Mouse (Mus musculus) embryo, embryonic 9.5 days (tissue): ENCODE results near the gene Rassf10.

Source experiments
- DNase-seq: peaks from one replicate; pipeline ENCODE4 v3.0.0-alpha.2; 2017; ENCODE audit errors: extremely low spot score

The Rassf10 gene

GRCm38 (mm10) chr7:112957630-112958029, 3.9 kb downstream of the Rassf10 start:
- no peak for DNase-seq

GRCm38 (mm10) chr7:112966382-112966781, 12.6 kb downstream of the Rassf10 start:
- DNase-seq: no peak

- no peak for DNase-seq
Observed at GRCm38 (mm10) chr7:112966786-112967185, 13.0 kb downstream of the Rassf10 start.

- DNase-seq: peak; percentile 10
Observed at GRCm38 (mm10) chr7:112983316-112983715, 29.6 kb downstream of the Rassf10 start.

GRCm38 (mm10) chr7:112984704-112985577, 31.2 kb downstream of the Rassf10 start:
- no peak for DNase-seq

DNA sequence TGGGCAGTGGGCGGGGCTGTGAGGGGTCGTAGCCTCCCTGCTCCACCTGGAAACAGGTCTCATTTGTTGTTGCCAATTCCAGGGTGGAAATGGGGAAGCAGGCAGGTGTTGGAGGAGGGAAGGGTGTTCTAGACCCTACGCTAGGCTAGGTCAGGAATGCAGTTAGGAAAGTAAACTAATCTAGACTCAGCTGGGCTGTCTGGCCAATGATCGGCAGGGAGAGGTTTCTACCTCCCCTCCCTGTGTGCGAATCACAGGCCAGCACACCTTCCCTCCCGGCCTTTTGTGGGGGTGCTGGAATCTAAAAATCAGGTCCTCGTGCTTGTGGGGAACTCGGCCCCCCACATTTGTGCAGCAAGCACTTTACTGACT, 31.8 kb downstream of the Rassf10 start:
- no peak for DNase-seq

- DNase-seq: peak; percentile 16
Observed at GRCm38 (mm10) chr7:112992928-112993327, 39.2 kb downstream of the Rassf10 start.

DNA sequence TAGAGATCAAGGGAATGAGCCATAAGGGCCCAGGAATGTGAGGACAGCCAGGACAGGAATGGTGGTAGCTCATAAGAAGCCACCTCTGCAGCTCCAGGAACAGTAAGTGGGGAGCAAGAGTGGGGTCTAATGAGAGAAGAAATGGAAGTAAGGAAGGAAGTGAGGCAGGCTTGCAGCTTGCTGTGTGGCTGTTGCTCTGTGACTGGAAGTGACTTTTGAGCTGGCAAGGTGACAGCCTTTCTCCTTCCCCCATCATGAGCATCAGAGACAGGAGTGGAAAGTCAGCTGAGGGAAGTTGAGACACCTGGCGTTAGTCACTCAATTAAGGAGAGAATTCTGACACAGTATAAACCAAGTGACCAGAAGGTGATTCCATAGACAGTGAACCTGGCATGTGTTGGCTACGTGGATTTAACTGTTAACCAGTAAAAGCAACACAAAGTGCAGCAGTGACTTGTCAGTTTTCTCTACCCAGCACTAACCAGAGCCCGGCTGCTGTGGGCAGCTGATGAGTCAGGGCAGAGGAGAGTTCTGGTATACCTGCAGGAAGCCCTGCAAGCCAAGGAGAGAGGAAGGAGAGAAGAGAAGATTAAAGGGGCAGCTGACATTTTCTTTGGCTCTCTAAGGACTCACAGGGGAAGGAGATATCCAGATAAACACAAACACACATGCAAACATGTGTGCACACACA, 49.9 kb downstream of the Rassf10 start:
- DNase-seq: no peak

- no peak for DNase-seq
Observed at GRCm38 (mm10) chr7:113005726-113006125, 52.0 kb downstream of the Rassf10 start.
